Mouse (Mus musculus) C2C12 (cell line): ENCODE measurements at regions not wholly inside any gene's neighbourhood (a gene's known extent, or its start where the extent isn't known, plus 50 kb on each side); places are given as distances from the start of the nearest gene placed in this dataset.

ENCODE experiments used
- H3K27me3 ChIP-seq: one replicate; pipeline ENCODE4 v1.6.1; 2011; ENCODE audit not compliant: control insufficient read depth, insufficient read depth, insufficient read length
- H3K36me3 ChIP-seq: one replicate; pipeline ENCODE4 v1.6.1; 2011; ENCODE audit not compliant: control insufficient read depth, insufficient read depth
- H3K4me3 ChIP-seq: one replicate; pipeline ENCODE4 v1.5.1; 2011; ENCODE audit warnings: mild to moderate bottlenecking, control low read depth; ENCODE audit not compliant: poor library complexity, insufficient read depth, severe bottlenecking
- H3K79me2 ChIP-seq: one replicate; pipeline ENCODE4 v1.6.1; 2011; ENCODE audit not compliant: control insufficient read depth, insufficient read depth
- H3K79me3 ChIP-seq: one replicate; pipeline ENCODE4 v1.6.1; 2011; ENCODE audit warnings: low read depth, control low read depth
- H3ac ChIP-seq: one replicate; pipeline ENCODE3; 2011; ENCODE audit warnings: low read depth; ENCODE audit not compliant: control insufficient read depth, insufficient read length
- CEBPB ChIP-seq: IDR thresholded peaks from one replicate; pipeline ENCODE4 v1.6.1; 2011; ENCODE audit warnings: low read depth, mild to moderate bottlenecking, control low read depth, moderate library complexity
- CTCF ChIP-seq: IDR thresholded peaks from one replicate; pipeline ENCODE4 v1.5.1; 2011; ENCODE audit not compliant: control insufficient read depth, insufficient read depth, insufficient read length
- FOSL1 ChIP-seq: IDR thresholded peaks from one replicate; pipeline ENCODE4 v1.8.0; 2011; ENCODE audit warnings: mild to moderate bottlenecking, low read length; ENCODE audit not compliant: poor library complexity, insufficient read depth, severe bottlenecking
- MAX ChIP-seq: IDR thresholded peaks from one replicate; pipeline ENCODE4 v1.6.1; 2011; ENCODE audit warnings: mild to moderate bottlenecking, control low read depth
- MYOD1 ChIP-seq: IDR thresholded peaks from one replicate; pipeline ENCODE4 v1.6.1; 2011; ENCODE audit warnings: low read depth; ENCODE audit not compliant: control insufficient read depth, insufficient read length
- MYOG ChIP-seq: IDR thresholded peaks from one replicate; pipeline ENCODE4 v1.6.1; 2011; ENCODE audit not compliant: control insufficient read depth, insufficient read length; ENCODE audit errors: extremely low read depth
- USF1 ChIP-seq: IDR thresholded peaks from one replicate; pipeline ENCODE4 v1.6.1; 2011; ENCODE audit warnings: low read depth, mild to moderate bottlenecking, control low read depth, moderate library complexity

GRCm38 (mm10) chr3:121890563-121890962 lies 61.8 kb upstream of the Arhgap29 start:
- Histone ChIP-seq H3K79me2 (no peaks in the 10 kb centered on the region), H3ac (no peak overlapping the region), H3K27me3 (peaks cover 28% of the 10 kb centered on the region), H3K36me3 (no peaks in the 10 kb centered on the region), H3K4me3 (no peak overlapping the region), H3K79me3 (no peaks in the 10 kb centered on the region)
- TF ChIP-seq MAX (no peak), CEBPB (no peak), USF1 (no peak), MYOG (no peak), CTCF (no peak), FOSL1 (no peak), MYOD1 (no peak)

- H3K79me2 ChIP-seq, result no peaks in the 10 kb centered on the region
- TF ChIP-seq MAX, result no peak
- no peak for TF ChIP-seq MYOG
- no peak for TF ChIP-seq CEBPB
- no peak for TF ChIP-seq MYOD1
- TF ChIP-seq USF1, result no peak
- no peak for TF ChIP-seq FOSL1
- TF ChIP-seq CTCF, result no peak
- peaks cover 30% of the 10 kb centered on the region for H3K27me3 ChIP-seq
- no peak overlapping the region for H3K4me3 ChIP-seq
- H3K79me3 ChIP-seq, result no peaks in the 10 kb centered on the region
- no peak overlapping the region for H3ac ChIP-seq
- H3K36me3 ChIP-seq, result no peaks in the 10 kb centered on the region
Observed at GRCm38 (mm10) chr3:121886870-121887605, 65.3 kb upstream of the Arhgap29 start.

GRCm38 (mm10) chr3:121886309-121886708 lies 66.0 kb upstream of the Arhgap29 start:
- Histone ChIP-seq H3K36me3 (no peaks in the 10 kb centered on the region), H3ac (no peak overlapping the region), H3K79me2 (no peaks in the 10 kb centered on the region), H3K4me3 (no peak overlapping the region), H3K79me3 (no peaks in the 10 kb centered on the region), H3K27me3 (peaks cover 36% of the 10 kb centered on the region)
- TF ChIP-seq MAX, result no peak
- TF ChIP-seq CEBPB, result no peak
- no peak for TF ChIP-seq FOSL1
- TF ChIP-seq MYOD1, result no peak
- no peak for TF ChIP-seq USF1
- no peak for TF ChIP-seq CTCF
- TF ChIP-seq MYOG, result no peak

DNA sequence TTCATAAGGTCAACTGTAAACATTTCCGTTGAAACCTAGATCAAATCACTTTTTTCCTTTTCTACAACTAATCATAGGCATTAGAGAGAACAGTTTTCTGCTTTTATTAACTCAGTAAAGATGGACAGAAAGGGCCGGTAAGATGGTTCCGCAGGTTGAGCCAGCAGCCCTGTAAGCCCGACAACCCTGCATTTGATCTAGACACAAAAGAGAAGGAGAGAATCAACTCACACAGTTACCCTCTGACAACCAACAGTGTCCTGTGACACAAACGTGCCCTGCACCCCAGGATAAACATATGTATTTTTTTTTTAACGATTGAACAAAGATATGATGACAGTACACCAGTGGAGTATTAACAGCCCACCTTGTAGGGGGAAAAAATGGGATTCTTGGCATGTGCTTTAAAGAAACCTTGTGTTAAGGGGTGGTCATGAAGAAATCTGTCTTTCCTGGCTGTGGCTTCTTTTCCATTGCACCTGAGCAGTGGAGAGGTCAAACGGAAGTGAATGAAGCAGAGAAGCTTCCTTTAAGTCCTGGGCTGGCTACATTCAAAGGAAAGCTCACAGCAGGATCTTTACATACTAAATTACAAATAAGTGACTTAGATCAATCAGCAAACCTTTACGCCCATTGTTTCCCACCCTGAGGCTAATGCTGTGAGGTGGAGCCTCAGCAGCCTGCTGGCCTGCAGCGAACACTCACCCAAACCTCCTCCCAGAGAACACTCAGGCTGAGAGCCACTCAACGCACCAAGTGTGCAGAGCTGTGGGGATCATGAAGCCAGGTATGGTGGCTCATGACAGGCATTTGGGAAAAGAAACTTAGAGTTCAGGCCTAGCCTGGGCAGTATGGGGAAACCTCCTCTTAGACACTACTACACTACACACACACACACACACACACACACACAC lies 66.8 kb upstream of the Arhgap29 start:
- H3K79me2 ChIP-seq, result no peaks in the 10 kb centered on the region
- H3K79me3 ChIP-seq, result no peaks in the 10 kb centered on the region
- H3K4me3 ChIP-seq, result no peak overlapping the region
- no peaks in the 10 kb centered on the region for H3K36me3 ChIP-seq
- no peak for TF ChIP-seq CEBPB
- TF ChIP-seq MYOD1, result no peak
- no peak for TF ChIP-seq FOSL1
- TF ChIP-seq USF1, result no peak
- TF ChIP-seq MAX, result no peak
- no peak for TF ChIP-seq CTCF
- TF ChIP-seq MYOG, result no peak
- no peak overlapping the region for H3ac ChIP-seq
- H3K27me3 ChIP-seq, result peaks cover 42% of the 10 kb centered on the region

DNA sequence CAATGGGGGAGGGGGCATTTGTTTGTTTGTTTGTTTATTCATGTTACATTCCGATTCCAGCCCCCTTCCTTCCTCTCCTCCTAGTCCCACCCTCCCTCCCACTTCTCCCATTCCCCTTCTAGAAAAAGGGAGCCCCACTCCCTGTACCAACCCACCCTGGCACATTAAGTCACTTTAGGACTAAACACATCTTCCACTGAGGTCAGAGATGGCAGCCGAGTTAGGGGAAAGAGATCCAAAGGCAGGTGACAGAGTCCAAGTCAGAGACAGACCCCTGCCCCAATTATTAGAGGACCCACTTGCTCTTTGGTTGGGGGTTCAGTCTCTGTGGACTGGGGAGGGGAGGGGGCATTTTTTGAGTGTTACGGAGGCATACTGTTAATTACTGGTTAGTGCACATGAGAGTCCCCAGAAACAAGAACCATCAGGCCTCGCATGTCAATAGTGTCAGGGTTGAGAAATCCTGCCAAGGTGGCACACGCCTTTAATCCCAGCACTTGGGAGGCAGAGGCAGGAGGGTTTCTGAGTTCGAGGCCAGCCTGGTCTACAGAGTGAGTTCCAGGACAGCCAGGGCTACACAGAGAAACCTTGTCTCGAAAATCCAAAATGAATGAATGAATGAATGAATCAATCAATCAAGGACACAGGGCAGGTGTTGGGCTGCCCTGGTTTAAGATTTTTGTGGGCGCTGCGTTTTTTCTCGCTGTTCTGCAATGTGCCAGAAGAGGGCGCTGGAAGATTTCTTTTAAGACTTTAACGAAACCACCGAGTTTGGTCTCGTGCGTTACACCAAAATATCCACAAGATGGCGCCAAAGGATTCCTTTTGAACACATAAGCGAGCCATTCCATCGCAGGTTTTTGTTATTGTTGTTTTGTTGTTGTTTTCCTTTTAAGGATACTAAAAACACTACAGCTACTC lies 67.8 kb upstream of the Arhgap29 start:
- no peaks in the 10 kb centered on the region for H3K36me3 ChIP-seq
- H3K4me3 ChIP-seq, result no peak overlapping the region
- TF ChIP-seq CTCF (peak; percentile 53), FOSL1 (no peak), USF1 (no peak), CEBPB (no peak), MYOG (no peak), MAX (peak; percentile 51), MYOD1 (no peak)
- no peak overlapping the region for H3ac ChIP-seq
- peaks cover 42% of the 10 kb centered on the region for H3K27me3 ChIP-seq
- H3K79me3 ChIP-seq, result no peaks in the 10 kb centered on the region
- H3K79me2 ChIP-seq, result no peaks in the 10 kb centered on the region
